Mouse (Mus musculus) testis, adult 10 weeks (tissue): ENCODE measurements around the gene Bdkrb1. TPM values are rescaled to one million over a fixed set of nuclear protein-coding genes. Genes with fewer than 3 reads are reported as not detected.

ENCODE experiments used
- polyA plus RNA-seq: library from polyadenylated mRNA; stranded (reverse); fragments of 350-450 nt; fragmentation: Illumina TruSeq; extraction: RNeasy Lipid Tissue Mini Kit (QIAGEN cat#74804); gene quantifications from one replicate; pipeline ENCODE4 v1.2.3, GENCODE M21; 2014; ENCODE audit warnings: low read depth, low replicate concordance

The Bdkrb1 gene
- not detected for polyA plus RNA-seq

GRCm38 (mm10) chr12:105602581-105603210, at the start of gene Bdkrb1:
Gene Bdkrb1, plus strand, starts transcription at chr12:105603085.

GRCm38 (mm10) chr12:105562936-105563680, 39.8 kb upstream of the Bdkrb1 start, which contains the start of gene Bdkrb2:
Gene Bdkrb2, plus strand, starts transcription at chr12:105563226.

Other genes starting within 250 kb of the Bdkrb1 start
- gene D430019H16Rik, start 149.2 kb upstream of the Bdkrb1 start, polyA plus RNA-seq, result 0.55 TPM
- gene Bdkrb2, start 39.9 kb upstream of the Bdkrb1 start, polyA plus RNA-seq, result 0.34 TPM
- 13.8 TPM for gene Gskip, start 81.7 kb downstream of the Bdkrb1 start, polyA plus RNA-seq
- gene Atg2b, start 82.1 kb downstream of the Bdkrb1 start, polyA plus RNA-seq, result 16.4 TPM
- 53.2 TPM for gene Ak7, start 102.9 kb downstream of the Bdkrb1 start, polyA plus RNA-seq
- gene Papola, start 181.6 kb downstream of the Bdkrb1 start, polyA plus RNA-seq, result 364 TPM